Mouse (Mus musculus) forebrain, embryonic 14.5 days (tissue): Measurements from ENCODE around the gene Otogl. TPM values are rescaled to one million over a fixed set of nuclear protein-coding genes. Genes with fewer than 3 reads are reported as not detected.

Experiments used
- ATAC-seq: fragments of 200-750 bp; cut with Nextera tagmentation; 2 replicates; pipeline ENCODE4 v1.8.0; 2017; ENCODE audit warnings: mild to moderate bottlenecking, moderate library complexity
- DNase-seq: peaks from one replicate; pipeline ENCODE4 v3.0.0-alpha.2; 2015; ENCODE audit warnings: low spot score
- H3K27ac ChIP-seq: fragments of 300-500 bp; sonication (generic); 2 replicates; pipeline ENCODE4 v1.5.1; 2014; ENCODE audit warnings: low read depth, mild to moderate bottlenecking, control low read depth, low read length, moderate library complexity
- H3K27me3 ChIP-seq: fragments of 300-500 bp; sonication (generic); replicated peaks from 2 replicates; pipeline ENCODE4 v1.6.1; 2014; ENCODE audit warnings: low read length, control low read depth, mixed read lengths; ENCODE audit not compliant: control insufficient read depth, insufficient read depth
- H3K36me3 ChIP-seq: fragments of 300-500 bp; sonication (generic); 2 replicates; pipeline ENCODE4 v1.6.1; 2014; ENCODE audit warnings: low read length, control low read depth; ENCODE audit not compliant: control insufficient read depth, insufficient read depth
- H3K4me1 ChIP-seq: fragments of 300-500 bp; sonication (generic); 2 replicates; pipeline ENCODE4 v1.6.1; 2014; ENCODE audit warnings: antibody characterized with exemption, low read length, control low read depth; ENCODE audit not compliant: control insufficient read depth, insufficient read depth
- H3K4me2 ChIP-seq: fragments of 300-500 bp; sonication (generic); 2 replicates; pipeline ENCODE4 v1.6.1; 2014; ENCODE audit warnings: mild to moderate bottlenecking, control low read depth, low read length
- H3K4me3 ChIP-seq: fragments of 300-500 bp; sonication (generic); 2 replicates; pipeline ENCODE4 v1.5.1; 2014; ENCODE audit warnings: low read depth, low read length, control low read depth
- H3K9ac ChIP-seq: fragments of 300-500 bp; sonication (generic); 2 replicates; pipeline ENCODE4 v1.6.1; 2014; ENCODE audit warnings: mild to moderate bottlenecking, low read length, control low read depth, moderate library complexity
- H3K9me3 ChIP-seq: fragments of 300-500 bp; sonication (generic); replicated peaks from 2 replicates; pipeline ENCODE4 v1.6.1; 2016; ENCODE audit warnings: low read length, control low read depth, mixed read lengths; ENCODE audit not compliant: control insufficient read depth
- WGBS: fragments of 180-500 bp; shearing (Covaris S2); extraction: QIAGEN DNeasy Blood & Tissue Kit; methylation state at CpG from one replicate; pipeline ENCODE4 v1.1.7; 2014; 5-methylcytosine and 5-hydroxymethylcytosine counted together
- polyA plus RNA-seq: library from polyadenylated mRNA; unstranded; fragments of >200 nt; fragmentation: Nextera tagmentation; extraction: Ambion mirVana; gene quantifications from 2 replicates; pipeline ENCODE4 v1.2.1, GENCODE M21; 2014

The Otogl gene
- polyA plus RNA-seq, 1 experiment from 2014 or later, result 0.03 TPM

DNA sequence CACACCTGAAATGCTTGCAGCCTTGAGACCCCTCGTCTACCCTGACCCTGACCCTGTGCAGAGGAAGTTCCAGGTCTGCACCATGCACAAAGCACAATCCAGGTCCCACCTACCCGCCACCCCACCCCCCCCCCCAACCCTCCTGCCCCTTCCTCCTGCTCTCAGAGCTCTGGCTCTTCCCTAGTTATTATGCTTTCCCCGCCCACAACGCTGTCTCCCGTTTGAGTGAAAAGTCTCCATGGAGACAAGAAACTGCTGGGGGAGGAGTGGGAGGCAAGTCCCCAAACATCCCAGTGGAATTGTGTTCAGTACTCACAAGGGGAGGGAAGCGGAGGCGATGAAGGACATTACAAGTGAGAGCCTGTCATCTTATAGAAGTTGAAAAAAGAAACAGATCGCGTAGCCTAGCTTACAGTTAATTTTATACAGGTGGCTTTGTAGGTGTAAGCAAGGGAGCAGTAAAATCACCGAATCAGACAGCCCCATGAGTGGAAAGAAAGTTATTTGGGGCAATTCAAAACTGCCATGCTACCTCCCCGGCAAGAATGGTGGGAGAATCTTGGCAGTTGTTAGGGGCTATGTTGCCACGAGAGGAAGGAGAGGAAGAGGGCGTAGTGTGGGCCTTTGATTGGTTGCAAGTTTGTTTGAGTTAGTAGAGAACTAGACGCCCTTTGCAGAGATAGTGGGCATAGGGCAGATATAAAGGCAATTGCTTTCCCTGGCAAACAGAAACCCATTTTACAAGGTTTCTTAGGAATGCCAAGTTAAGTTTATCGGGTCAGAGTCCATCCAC, 159.4 kb downstream of the Otogl start:
- Histone ChIP-seq H3K27ac (no peak overlapping the region), H3K4me2 (peak overlapping the region; percentile 43), H3K9ac (no peak overlapping the region), H3K27me3 (no peaks in the 10 kb centered on the region), H3K9me3 (no peaks in the 10 kb centered on the region), H3K4me1 (peaks cover 3% of the 10 kb centered on the region; the same call in 1 of the 2 replicates), H3K4me3 (peak overlapping the region; percentile 11; the same call in 1 of the 2 replicates), H3K36me3 (no peaks in the 10 kb centered on the region)
- 21% methylated on average over 15 of the region's 15 CpGs for WGBS
- DNase-seq (peak; percentile 78), ATAC-seq (peak; percentile 82)

DNA sequence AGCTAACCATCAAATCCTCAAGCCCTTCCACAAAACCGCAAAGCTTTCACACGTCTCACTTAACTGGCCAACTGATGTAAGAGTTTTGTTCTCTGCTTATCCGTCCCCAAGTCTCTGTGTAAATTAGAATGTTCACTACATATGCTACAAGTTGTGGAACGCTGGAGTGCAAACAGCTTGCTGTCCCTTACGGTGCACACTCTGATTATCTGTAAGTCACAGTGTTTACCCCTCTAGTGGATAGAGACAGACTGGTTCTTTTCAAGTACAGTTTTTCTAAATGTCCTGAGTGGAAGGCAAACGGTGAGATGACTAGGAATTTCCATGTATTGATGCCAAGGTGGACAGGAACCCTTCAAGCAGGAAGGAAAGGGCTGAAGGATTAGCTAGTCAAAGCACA, 160.0 kb downstream of the Otogl start:
- ATAC-seq (peak; percentile 51), DNase-seq (no peak)
- no peaks in the 10 kb centered on the region for H3K36me3 ChIP-seq
- H3K9ac ChIP-seq, result no peak overlapping the region
- no peaks in the 10 kb centered on the region for H3K27me3 ChIP-seq
- no peaks in the 10 kb centered on the region for H3K9me3 ChIP-seq
- H3K27ac ChIP-seq, result no peak overlapping the region
- peak overlapping the region; percentile 43 for H3K4me2 ChIP-seq
- peak overlapping the region; percentile 11; the same call in 1 of the 2 replicates for H3K4me3 ChIP-seq
- WGBS, result 23% methylated on average over 6 of the region's 6 CpGs
- H3K4me1 ChIP-seq, result peaks cover 3% of the 10 kb centered on the region; the same call in 1 of the 2 replicates

DNA sequence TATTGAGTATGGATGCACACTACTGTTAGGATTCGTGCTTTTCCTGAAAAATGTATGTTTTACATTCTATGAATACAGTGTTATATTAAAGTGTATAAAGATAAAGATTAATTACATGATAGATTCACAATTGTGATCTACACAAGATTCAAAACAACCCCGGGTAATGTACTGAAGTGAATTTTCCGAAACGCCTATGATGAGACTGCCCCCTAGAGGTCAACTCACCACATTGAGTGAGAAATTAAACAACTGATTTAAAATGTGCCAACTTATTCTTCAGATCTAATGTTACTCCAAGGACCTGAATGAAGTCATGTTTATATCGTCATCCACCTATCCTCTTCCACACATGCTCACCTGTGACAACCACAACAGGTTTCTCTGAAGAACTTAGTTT, 164.4 kb downstream of the Otogl start:
- Histone ChIP-seq H3K27ac (no peak overlapping the region), H3K4me2 (no peak overlapping the region), H3K9me3 (no peaks in the 10 kb centered on the region), H3K9ac (no peak overlapping the region), H3K4me3 (no peak overlapping the region), H3K36me3 (no peaks in the 10 kb centered on the region), H3K27me3 (no peaks in the 10 kb centered on the region), H3K4me1 (peaks cover 3% of the 10 kb centered on the region; the same call in 1 of the 2 replicates)
- ATAC-seq (0 out of 2 replicates have a peak, but pooled peaks have one; percentile 21), DNase-seq (peak; percentile 68)
- 20% methylated on average over 5 of the region's 5 CpGs for WGBS

DNA sequence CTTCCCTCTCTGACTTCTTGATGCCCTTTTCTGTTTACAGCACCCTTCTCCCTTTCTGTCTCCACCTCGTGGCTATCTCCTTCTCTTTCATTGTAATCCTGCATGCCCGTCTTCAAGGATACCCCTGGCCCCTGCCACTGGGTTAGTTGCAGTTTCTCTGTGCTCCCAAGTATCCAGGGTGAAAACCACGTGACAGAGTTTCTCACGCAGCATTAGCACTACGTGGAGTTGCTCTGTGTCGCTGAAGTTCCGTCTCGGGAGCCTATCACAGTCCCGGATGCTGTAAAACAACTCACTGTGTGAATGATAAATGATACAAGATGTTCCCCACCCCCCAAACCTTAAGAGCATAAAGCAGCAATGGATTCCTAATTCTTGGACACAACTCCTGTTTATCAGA, 165.2 kb downstream of the Otogl start:
- Histone ChIP-seq H3K9ac (no peak overlapping the region), H3K27ac (no peak overlapping the region), H3K36me3 (no peaks in the 10 kb centered on the region), H3K4me2 (no peak overlapping the region), H3K9me3 (no peaks in the 10 kb centered on the region), H3K4me3 (no peak overlapping the region), H3K27me3 (no peaks in the 10 kb centered on the region), H3K4me1 (no peaks in the 10 kb centered on the region)
- ATAC-seq (no peak), DNase-seq (no peak)
- 35% methylated on average over 9 of the region's 9 CpGs for WGBS

DNA sequence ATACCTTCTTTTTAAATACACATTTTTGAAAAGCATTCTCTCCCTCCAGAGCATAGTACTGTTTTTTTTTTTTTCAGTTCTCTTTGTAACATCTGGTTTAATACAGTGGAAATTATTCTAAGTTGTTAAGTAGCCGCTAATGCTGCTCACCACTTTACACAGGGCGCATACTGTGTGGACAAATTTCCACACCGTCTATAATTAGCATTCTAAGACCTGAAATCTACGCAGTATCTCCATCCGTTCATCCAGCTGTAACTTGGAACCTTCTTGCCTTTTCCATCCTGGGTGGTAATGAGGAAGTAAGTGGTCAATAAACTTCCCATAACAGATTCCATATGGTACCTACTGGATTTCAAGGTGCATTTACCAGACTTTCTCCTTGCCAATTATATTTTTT, 172.1 kb downstream of the Otogl start:
- no peaks in the 10 kb centered on the region for H3K36me3 ChIP-seq
- H3K4me2 ChIP-seq, result no peak overlapping the region
- no peak overlapping the region for H3K27ac ChIP-seq
- no peak for ATAC-seq
- H3K9ac ChIP-seq, result no peak overlapping the region
- no peak overlapping the region for H3K4me3 ChIP-seq
- WGBS, result 89% methylated on average over 5 of the region's 5 CpGs
- no peaks in the 10 kb centered on the region for H3K9me3 ChIP-seq
- no peaks in the 10 kb centered on the region for H3K27me3 ChIP-seq
- no peak for DNase-seq
- H3K4me1 ChIP-seq, result no peaks in the 10 kb centered on the region

DNA sequence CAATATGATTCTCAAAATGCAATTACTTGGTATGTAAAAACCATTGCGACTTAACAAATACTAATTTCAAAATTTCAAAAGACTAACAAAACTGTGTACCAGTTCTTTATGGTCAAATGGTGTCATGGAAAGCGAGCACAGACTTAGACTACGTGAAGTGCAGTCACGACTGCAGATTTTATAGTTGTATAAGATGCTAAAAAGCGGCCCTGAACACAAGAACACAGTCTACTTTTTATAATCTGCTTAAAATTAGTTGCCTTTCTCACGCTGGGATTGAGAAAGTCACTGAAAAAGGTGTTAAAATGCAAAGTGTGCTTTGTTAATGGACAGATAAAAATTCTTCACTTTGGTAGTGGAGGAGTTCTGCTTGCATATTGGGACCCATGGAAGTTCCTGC, 174.2 kb downstream of the Otogl start:
- no peak overlapping the region for H3K9ac ChIP-seq
- no peaks in the 10 kb centered on the region for H3K36me3 ChIP-seq
- no peak overlapping the region for H3K4me3 ChIP-seq
- no peaks in the 10 kb centered on the region for H3K4me1 ChIP-seq
- H3K27me3 ChIP-seq, result no peaks in the 10 kb centered on the region
- DNase-seq (no peak), ATAC-seq (no peak)
- no peaks in the 10 kb centered on the region for H3K9me3 ChIP-seq
- 85% methylated on average over 6 of the region's 6 CpGs for WGBS
- H3K4me2 ChIP-seq, result no peak overlapping the region
- no peak overlapping the region for H3K27ac ChIP-seq

DNA sequence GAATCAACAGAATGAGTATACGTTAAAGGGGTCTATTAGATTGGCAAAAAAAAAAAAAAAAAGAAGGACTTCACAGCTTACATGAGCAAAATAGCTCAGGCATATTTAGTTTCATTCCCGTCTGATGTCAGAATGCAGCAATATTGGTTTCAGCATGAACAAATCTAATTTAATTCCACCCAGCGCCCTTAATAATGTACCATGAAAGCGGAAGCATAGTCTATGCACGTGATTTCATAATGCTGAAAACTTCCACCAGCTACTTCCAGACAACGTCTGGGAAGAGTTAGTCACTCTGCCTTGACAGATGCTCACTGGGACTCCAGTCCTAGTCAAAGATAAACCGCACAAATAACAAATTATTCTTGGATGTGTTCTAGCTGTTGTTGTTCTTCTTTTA, 176.5 kb downstream of the Otogl start:
- no peaks in the 10 kb centered on the region for H3K9me3 ChIP-seq
- H3K4me2 ChIP-seq, result no peak overlapping the region
- 89% methylated on average over 7 of the region's 7 CpGs for WGBS
- H3K4me3 ChIP-seq, result no peak overlapping the region
- H3K4me1 ChIP-seq, result no peaks in the 10 kb centered on the region
- ATAC-seq (no peak), DNase-seq (no peak)
- no peak overlapping the region for H3K27ac ChIP-seq
- H3K27me3 ChIP-seq, result no peaks in the 10 kb centered on the region
- H3K36me3 ChIP-seq, result no peaks in the 10 kb centered on the region
- H3K9ac ChIP-seq, result no peak overlapping the region

DNA sequence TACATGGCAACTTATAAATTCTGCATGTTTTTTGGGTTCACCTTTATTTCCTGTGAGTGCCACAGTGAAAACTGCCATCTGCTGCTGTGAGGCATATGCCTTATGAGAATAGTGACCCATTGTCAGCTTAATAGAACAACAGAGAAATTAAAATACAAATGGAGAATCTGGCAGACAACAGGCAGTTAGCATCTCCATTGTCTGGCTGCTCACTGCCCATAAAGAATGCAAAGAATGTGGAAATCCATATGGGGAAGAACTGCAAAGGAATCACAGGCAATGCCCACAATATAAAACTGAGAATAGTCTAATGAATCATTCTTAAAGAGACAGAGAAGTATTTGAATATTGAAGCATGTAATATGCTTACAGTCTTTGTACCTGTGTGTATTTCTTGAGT, 177.6 kb downstream of the Otogl start:
- H3K4me3 ChIP-seq, result no peak overlapping the region
- H3K9ac ChIP-seq, result no peak overlapping the region
- H3K27ac ChIP-seq, result no peak overlapping the region
- no peak for ATAC-seq
- H3K27me3 ChIP-seq, result no peaks in the 10 kb centered on the region
- no peak overlapping the region for H3K4me2 ChIP-seq
- no peaks in the 10 kb centered on the region for H3K36me3 ChIP-seq
- no peak for DNase-seq
- H3K4me1 ChIP-seq, result no peaks in the 10 kb centered on the region
- H3K9me3 ChIP-seq, result no peaks in the 10 kb centered on the region

DNA sequence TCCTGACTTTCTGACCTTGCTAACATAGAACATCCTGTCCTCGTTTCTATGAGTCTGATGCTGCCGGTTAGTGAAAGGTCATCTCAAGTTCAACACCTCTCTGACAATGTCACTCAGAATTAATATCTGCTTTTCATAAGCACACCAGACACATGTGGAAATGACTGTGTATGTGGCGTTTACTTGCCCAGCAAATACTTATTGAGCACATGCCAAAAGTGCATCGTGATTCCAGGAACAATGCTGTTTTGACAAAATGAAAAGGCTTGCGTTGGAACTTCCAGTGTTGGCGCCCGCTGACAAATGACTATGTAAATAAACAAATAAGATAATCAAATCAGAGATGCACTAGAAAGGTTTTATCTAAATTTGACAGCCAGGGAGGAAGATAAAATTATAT, 186.3 kb downstream of the Otogl start:
- WGBS, result 84% methylated on average over 7 of the region's 7 CpGs

More for the DNA sequence above, 186.3 kb downstream of the Otogl start:
- no peak for DNase-seq
- Histone ChIP-seq H3K4me3 (no peak overlapping the region), H3K27ac (no peak overlapping the region), H3K4me2 (no peak overlapping the region), H3K4me1 (no peaks in the 10 kb centered on the region), H3K36me3 (no peaks in the 10 kb centered on the region), H3K27me3 (no peaks in the 10 kb centered on the region), H3K9ac (no peak overlapping the region), H3K9me3 (no peaks in the 10 kb centered on the region)
- no peak for ATAC-seq
